In genomic region chr2:156493766-156494165, GRCm38 (mm10) we compare ENCODE assay signal across 12 mouse cellular contexts. TPM values are rescaled to one million over a fixed set of nuclear protein-coding genes. Genes with fewer than 3 reads are reported as not detected.
DNase-seq lines count a peak whose midpoint lies in the region; ATAC-seq and TF ChIP-seq lines count a peak whose summit lies in the region.
"Had no signal": no experiment of that assay in that cellular context is flagged by ENCODE, and none has a peak within 500 bp of the region (broad histone marks: within the 10 kb centered on the region; RNA-seq: fewer than 3 reads in every experiment).

No protein-coding gene starts in this region.

- intact Hi-C loops in heart, postnatal 36 days (cut with DNase I): no loop called here

- no peak for TF ChIP-seq EP300 in liver, postnatal 0 days (IDR thresholded peaks at IDR 0.05; ENCODE audit: low read depth)

- H3K9ac ChIP-seq in heart, embryonic 12.5 days: no peak overlapping the region
- no peak overlapping the region for H3K9ac ChIP-seq in liver, postnatal 0 days (replicated peaks)
- H3K9ac ChIP-seq: forebrain, embryonic 12.5 days had no signal

- no peaks in the 10 kb centered on the region for H3K9me3 ChIP-seq in heart, embryonic 12.5 days (replicated peaks)
- no peaks in the 10 kb centered on the region for H3K9me3 ChIP-seq in liver, postnatal 0 days (ENCODE audit: low read length)
- H3K9me3 ChIP-seq: forebrain, embryonic 12.5 days had no signal

- DNase-seq in heart, postnatal 36 days: no peak
- peak; percentile 33 for DNase-seq in ZHBTc4 (ENCODE audit: low read depth, low spot score)
- peak; percentile 36 for DNase-seq in embryo, embryonic 10.5 days (ENCODE audit: low spot score)
- DNase-seq in liver, postnatal 0 days: no peak
- no peak for DNase-seq in urinary bladder, adult 2 months (ENCODE audit: low spot score)
- DNase-seq in right cerebral cortex, postnatal 36 days (ENCODE audit: low spot score in 2 of 2): no peak
- DNase-seq: adrenal gland, adult 8-10 months; heart, postnatal 10 days; kidney, postnatal 14 days; lung, postnatal 10 days had no signal

- no peak for TF ChIP-seq CTCF in liver, postnatal 0 days (IDR thresholded peaks at IDR 0.05; ENCODE audit: low read depth)

- H3K36me3 ChIP-seq in heart, embryonic 12.5 days: peaks cover 21% of the 10 kb centered on the region
- H3K36me3 ChIP-seq in liver, postnatal 0 days (replicated peaks; ENCODE audit: insufficient read depth, low read length): no peaks in the 10 kb centered on the region; the same call in 1 of the 2 replicates

- no peak for ATAC-seq in heart, embryonic 12.5 days (ENCODE audit: insufficient number of reproducible peaks, low FRiP score)
- no peak for ATAC-seq in liver, postnatal 0 days

- H3K4me2 ChIP-seq in heart, embryonic 12.5 days: no peak overlapping the region
- H3K4me2 ChIP-seq in liver, postnatal 0 days (ENCODE audit: low read depth, low read length): peak overlapping the region; percentile 53
- H3K4me2 ChIP-seq: forebrain, embryonic 12.5 days had no signal

- H3K27me3 ChIP-seq in heart, embryonic 12.5 days (replicated peaks): 0 out of 2 replicates have a peak, but pooled peaks cover 7% of the 10 kb centered on the region
- H3K27me3 ChIP-seq in liver, postnatal 0 days (ENCODE audit: insufficient read depth, low read length): no peaks in the 10 kb centered on the region
- H3K27me3 ChIP-seq: forebrain, embryonic 12.5 days had no signal

- 52% methylated on average over 9 of the region's 9 CpGs for WGBS in heart, embryonic 12.5 days
- WGBS in liver, postnatal 0 days (ENCODE audit: insufficient replicate concordance): 61% methylated on average over 9 of the region's 9 CpGs

- H3K27ac ChIP-seq in heart, embryonic 12.5 days (ENCODE audit: poor library complexity, severe bottlenecking): peak overlapping the region; percentile 34; the same call in 1 of the 2 replicates
- H3K27ac ChIP-seq in liver, postnatal 0 days (ENCODE audit: low read depth): peak overlapping the region; percentile 83

- H3K4me3 ChIP-seq in heart, embryonic 12.5 days: no peak overlapping the region
- H3K4me3 ChIP-seq in liver, postnatal 0 days (ENCODE audit: low read depth, low read length): no peak overlapping the region
- H3K4me3 ChIP-seq: forebrain, embryonic 12.5 days had no signal

- peaks cover 23% of the 10 kb centered on the region for H3K4me1 ChIP-seq in heart, embryonic 12.5 days (replicated peaks)
- peaks cover 3% of the 10 kb centered on the region for H3K4me1 ChIP-seq in liver, postnatal 0 days (ENCODE audit: insufficient read depth)

RNA-seq across cellular contexts. Expression of gene Aar2, which starts 53.6 kb away (rescaled TPM):
- polyA plus RNA-seq in heart, embryonic 12.5 days (2016; fragmentation: Nextera tagmentation; extraction: Ambion mirVana): 22.8 and 25.2 TPM in 2 replicates
- total RNA-seq in heart, postnatal 36 days (2021): 10 to 100 TPM; 22.1 to 28.0 TPM
- polyA plus RNA-seq in liver, postnatal 0 days (2015; fragmentation: Nextera tagmentation; extraction: Ambion mirVana): 10.8 and 10.9 TPM in 2 replicates
- polyA plus RNA-seq in urinary bladder, adult 2 months (2012; rRNA removed): 18.6 and 20.4 TPM in 2 replicates

Comparison
In these comparisons a context has a peak if more than half of its experiments do, and no peak if none do; other contexts are left out.
1. DNase-seq: peak in ZHBTc4 (single experiment) and embryo, embryonic 10.5 days (single experiment); none in heart, postnatal 36 days (0 of 2), liver, postnatal 0 days (single experiment), urinary bladder, adult 2 months (single experiment) and right cerebral cortex, postnatal 36 days (0 of 2).